Comparison of ENCODE assay signal across 9 mouse cellular contexts in genomic region chr14:72116842-72117241, GRCm38 (mm10).
A peak's percentile ranks its signal among the peaks of the same experiment; 100 is the strongest.
DNase-seq lines count a peak whose midpoint lies in the region.
"Had no signal": no experiment of that assay in that cellular context is flagged by ENCODE, and none has a peak within 500 bp of the region (broad histone marks: within the 10 kb centered on the region; RNA-seq: fewer than 3 reads in every experiment).

No protein-coding gene starts in this region.

- peak; percentile 10 for DNase-seq in adrenal gland, postnatal 14 days
- DNase-seq in adrenal gland, postnatal 4 days (ENCODE audit: low spot score in 2 of 2): no peak
- DNase-seq in left cerebral cortex, adult 11 months (ENCODE audit: low spot score): peak; percentile 3
- no peak for DNase-seq in left cerebral cortex, postnatal 36 days (ENCODE audit: low spot score in 2 of 2)
- peak; percentile 92 to 94 for DNase-seq in cerebellum, postnatal 10 days
- peak; percentile 10 for DNase-seq in layer of hippocampus, adult 9-10 months (ENCODE audit: low spot score)
- no peak for DNase-seq in thymus, postnatal 14 days
- DNase-seq in lung, postnatal 14 days: no peak
- DNase-seq: kidney, postnatal 4 days had no signal

- intact Hi-C loops in left cerebral cortex, postnatal 36 days (cut with DNase I): no loop called here

Comparison
In these comparisons a context has a peak if more than half of its experiments do, and no peak if none do; other contexts are left out.
1. DNase-seq: peak in adrenal gland, postnatal 14 days (single experiment), left cerebral cortex, adult 11 months (single experiment), cerebellum, postnatal 10 days (2 of 2) and layer of hippocampus, adult 9-10 months (single experiment); none in adrenal gland, postnatal 4 days (0 of 2), left cerebral cortex, postnatal 36 days (0 of 2), thymus, postnatal 14 days (single experiment) and lung, postnatal 14 days (single experiment).